Mouse (Mus musculus) intestine, embryonic 16.5 days (tissue): ENCODE measurements at regions not wholly inside any gene's neighbourhood (a gene's known extent, or its start where the extent isn't known, plus 50 kb on each side); places are given as distances from the start of the nearest gene placed in this dataset.

Experiments
- ATAC-seq: fragments of 200-750 bp; cut with Nextera tagmentation; 2 replicates; pipeline ENCODE4 v1.8.0; 2017; ENCODE audit warnings: moderate TSS enrichment, moderate library complexity
- H3K27ac ChIP-seq: fragments of 300-500 bp; sonication (generic); 2 replicates; pipeline ENCODE4 v1.5.1; 2014; ENCODE audit warnings: mild to moderate bottlenecking, low read length
- H3K27me3 ChIP-seq: fragments of 300-500 bp; sonication (generic); replicated peaks from 2 replicates; pipeline ENCODE4 v1.6.1; 2014; ENCODE audit warnings: low read length, control low read depth, mixed read lengths; ENCODE audit not compliant: control insufficient read depth, insufficient read depth
- H3K36me3 ChIP-seq: fragments of 300-500 bp; sonication (generic); 2 replicates; pipeline ENCODE4 v1.6.1; 2014; ENCODE audit warnings: low read length, control low read depth; ENCODE audit not compliant: control insufficient read depth, insufficient read depth
- H3K4me1 ChIP-seq: fragments of 300-500 bp; sonication (generic); 2 replicates; pipeline ENCODE4 v1.6.1; 2014; ENCODE audit warnings: low read length, control low read depth, mixed read lengths; ENCODE audit not compliant: control insufficient read depth, insufficient read depth
- H3K4me2 ChIP-seq: fragments of 300-500 bp; sonication (generic); 2 replicates; pipeline ENCODE4 v1.6.1; 2014; ENCODE audit warnings: low read depth, low read length, control low read depth
- H3K4me3 ChIP-seq: fragments of 300-500 bp; sonication (generic); 2 replicates; pipeline ENCODE4 v1.5.1; 2014; ENCODE audit warnings: mild to moderate bottlenecking, low read length
- H3K9ac ChIP-seq: fragments of 300-500 bp; sonication (generic); 2 replicates; pipeline ENCODE4 v1.6.1; 2014; ENCODE audit warnings: low read depth, low read length
- H3K9me3 ChIP-seq: fragments of 300-500 bp; sonication (generic); 2 replicates; pipeline ENCODE4 v1.6.1; 2016; ENCODE audit warnings: low read length, control low read depth; ENCODE audit not compliant: control insufficient read depth
- WGBS: fragments of 180-500 bp; shearing (Covaris S2); extraction: QIAGEN DNeasy Blood & Tissue Kit; methylation state at CpG from one replicate; pipeline ENCODE4 v1.1.7; 2014; 5-methylcytosine and 5-hydroxymethylcytosine counted together

GRCm38 (mm10) chr5:91892338-91892737, 70.5 kb downstream of the Rchy1 start:
- no peak overlapping the region for H3K9ac ChIP-seq
- 86% methylated on average over 2 of the region's 2 CpGs for WGBS
- ATAC-seq: no peak
- no peak overlapping the region for H3K4me3 ChIP-seq
- H3K27me3 ChIP-seq: no peaks in the 10 kb centered on the region
- H3K27ac ChIP-seq: no peak overlapping the region
- H3K4me1 ChIP-seq: no peaks in the 10 kb centered on the region
- no peak overlapping the region for H3K4me2 ChIP-seq
- no peaks in the 10 kb centered on the region for H3K9me3 ChIP-seq
- no peaks in the 10 kb centered on the region for H3K36me3 ChIP-seq

- Histone ChIP-seq H3K27ac (no peak overlapping the region), H3K4me1 (no peaks in the 10 kb centered on the region), H3K9me3 (no peaks in the 10 kb centered on the region), H3K27me3 (no peaks in the 10 kb centered on the region), H3K9ac (no peak overlapping the region), H3K4me3 (no peak overlapping the region), H3K4me2 (no peak overlapping the region), H3K36me3 (no peaks in the 10 kb centered on the region)
- no peak for ATAC-seq
- WGBS: 67% methylated on average over 1 of the region's 1 CpGs
These were observed 81.1 kb downstream of the Rchy1 start for GRCm38 (mm10) chr5:91881771-91882170.

- no peak overlapping the region for H3K27ac ChIP-seq
- H3K4me1 ChIP-seq: no peaks in the 10 kb centered on the region
- H3K36me3 ChIP-seq: no peaks in the 10 kb centered on the region
- no peaks in the 10 kb centered on the region for H3K9me3 ChIP-seq
- ATAC-seq: no peak
- WGBS: 89% methylated on average over 3 of the region's 3 CpGs
- no peak overlapping the region for H3K9ac ChIP-seq
- H3K27me3 ChIP-seq: no peaks in the 10 kb centered on the region
- H3K4me2 ChIP-seq: no peak overlapping the region
- no peak overlapping the region for H3K4me3 ChIP-seq
These were observed 82.6 kb downstream of the Rchy1 start for GRCm38 (mm10) chr5:91880231-91880630.

GRCm38 (mm10) chr5:91878627-91879026, 84.2 kb downstream of the Rchy1 start:
- peak; percentile 85 for ATAC-seq
- Histone ChIP-seq H3K4me2 (no peak overlapping the region), H3K27ac (no peak overlapping the region), H3K27me3 (no peaks in the 10 kb centered on the region), H3K36me3 (no peaks in the 10 kb centered on the region), H3K4me1 (no peaks in the 10 kb centered on the region), H3K4me3 (no peak overlapping the region), H3K9me3 (no peaks in the 10 kb centered on the region), H3K9ac (no peak overlapping the region)
- 73% methylated on average over 11 of the region's 11 CpGs for WGBS

- Histone ChIP-seq H3K9ac (no peak overlapping the region), H3K36me3 (no peaks in the 10 kb centered on the region), H3K4me3 (no peak overlapping the region), H3K27me3 (no peaks in the 10 kb centered on the region), H3K9me3 (no peaks in the 10 kb centered on the region), H3K4me1 (no peaks in the 10 kb centered on the region), H3K4me2 (no peak overlapping the region), H3K27ac (no peak overlapping the region)
- ATAC-seq: no peak
- 75% methylated on average over 2 of the region's 2 CpGs for WGBS
These were observed 86.2 kb downstream of the Rchy1 start for GRCm38 (mm10) chr5:91876682-91877031.

GRCm38 (mm10) chr5:91875875-91876681, 86.8 kb downstream of the Rchy1 start:
- H3K4me3 ChIP-seq: no peak overlapping the region
- H3K27me3 ChIP-seq: no peaks in the 10 kb centered on the region
- no peaks in the 10 kb centered on the region for H3K36me3 ChIP-seq
- 59% methylated on average over 10 of the region's 10 CpGs for WGBS
- H3K4me2 ChIP-seq: no peak overlapping the region
- H3K27ac ChIP-seq: no peak overlapping the region
- H3K9ac ChIP-seq: no peak overlapping the region
- no peak for ATAC-seq
- H3K9me3 ChIP-seq: no peaks in the 10 kb centered on the region
- no peaks in the 10 kb centered on the region for H3K4me1 ChIP-seq

GRCm38 (mm10) chr5:91872816-91873215, 90.1 kb downstream of the Rchy1 start:
- Histone ChIP-seq H3K4me1 (no peaks in the 10 kb centered on the region), H3K27ac (no peak overlapping the region), H3K36me3 (no peaks in the 10 kb centered on the region), H3K4me3 (no peak overlapping the region), H3K9me3 (no peaks in the 10 kb centered on the region), H3K9ac (no peak overlapping the region), H3K4me2 (no peak overlapping the region), H3K27me3 (no peaks in the 10 kb centered on the region)
- ATAC-seq: no peak
- 60% methylated on average over 1 of the region's 1 CpGs for WGBS

GRCm38 (mm10) chr5:91869791-91870190, 93.1 kb downstream of the Rchy1 start:
- Histone ChIP-seq H3K27ac (no peak overlapping the region), H3K4me3 (no peak overlapping the region), H3K36me3 (no peaks in the 10 kb centered on the region), H3K4me2 (no peak overlapping the region), H3K9ac (no peak overlapping the region), H3K9me3 (no peaks in the 10 kb centered on the region), H3K27me3 (no peaks in the 10 kb centered on the region), H3K4me1 (no peaks in the 10 kb centered on the region)
- 95% methylated on average over 6 of the region's 6 CpGs for WGBS
- ATAC-seq: no peak

GRCm38 (mm10) chr5:91866184-91866583, 96.7 kb downstream of the Rchy1 start:
- no peak overlapping the region for H3K4me3 ChIP-seq
- no peak for ATAC-seq
- H3K9me3 ChIP-seq: no peaks in the 10 kb centered on the region
- H3K27me3 ChIP-seq: no peaks in the 10 kb centered on the region
- no peak overlapping the region for H3K9ac ChIP-seq
- WGBS: 86% methylated on average over 3 of the region's 3 CpGs
- H3K27ac ChIP-seq: no peak overlapping the region
- H3K36me3 ChIP-seq: no peaks in the 10 kb centered on the region
- H3K4me2 ChIP-seq: no peak overlapping the region
- H3K4me1 ChIP-seq: no peaks in the 10 kb centered on the region

GRCm38 (mm10) chr5:91865365-91865764, 97.5 kb downstream of the Rchy1 start:
- no peak overlapping the region for H3K4me2 ChIP-seq
- no peak for ATAC-seq
- no peaks in the 10 kb centered on the region for H3K4me1 ChIP-seq
- no peak overlapping the region for H3K27ac ChIP-seq
- no peaks in the 10 kb centered on the region for H3K27me3 ChIP-seq
- no peaks in the 10 kb centered on the region for H3K36me3 ChIP-seq
- H3K4me3 ChIP-seq: no peak overlapping the region
- H3K9ac ChIP-seq: no peak overlapping the region
- 63% methylated on average over 3 of the region's 3 CpGs for WGBS
- no peaks in the 10 kb centered on the region for H3K9me3 ChIP-seq
